Mouse (Mus musculus): Measurements from ENCODE around the gene Cfap61.

- no peak for TF ChIP-seq CTCF (IDR thresholded peaks at IDR 0.05; ENCODE audit: borderline replicate concordance, insufficient read depth, low read length)
- no peak for TF ChIP-seq POLR2A (IDR thresholded peaks at IDR 0.05; ENCODE audit: low read depth, low read length)
Observed at GRCm38 (mm10) chr2:146222279-146223175, 287.9 kb downstream of the Cfap61 start.

Measured in embryonic fibroblast, embryonic 13.5 days (primary cell).